Mouse (Mus musculus): ENCODE data around the gene Adam11.

Gene Adam11

GRCm38 (mm10) chr11:102778597-102778996 is 17.4 kb downstream of the Adam11 start:
- DNase-seq (ENCODE audit: low read depth, low spot score) = no peak

DNA sequence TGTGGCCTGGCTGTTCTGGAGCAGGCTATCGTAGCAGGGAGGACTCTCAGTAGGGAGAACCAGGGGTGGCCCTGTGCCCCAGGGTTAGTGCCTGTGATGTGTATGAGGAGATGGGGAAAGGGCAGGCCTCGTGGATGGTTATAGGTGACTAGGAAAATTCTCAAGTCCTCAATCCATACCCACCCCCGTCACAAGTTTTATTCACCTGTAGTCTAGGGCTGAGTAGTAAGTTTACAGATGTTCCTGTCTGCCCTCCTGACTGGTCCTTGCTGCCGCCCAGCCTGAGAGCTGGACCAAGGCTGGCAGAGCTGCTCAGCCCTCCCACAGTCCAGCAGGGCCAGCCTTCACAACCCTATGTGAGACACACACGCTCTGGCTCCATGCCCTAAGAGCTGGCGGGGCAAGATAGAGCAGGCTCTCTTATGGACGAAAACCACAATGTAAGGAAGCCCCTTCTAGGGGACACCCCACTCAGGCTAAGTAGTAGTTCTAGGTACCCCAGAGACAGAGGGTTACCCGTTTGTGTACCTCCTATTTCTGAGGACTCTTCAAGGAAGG is 17.9 kb downstream of the Adam11 start:
- DNase-seq (ENCODE audit: low read depth, low spot score) = no peak

DNA sequence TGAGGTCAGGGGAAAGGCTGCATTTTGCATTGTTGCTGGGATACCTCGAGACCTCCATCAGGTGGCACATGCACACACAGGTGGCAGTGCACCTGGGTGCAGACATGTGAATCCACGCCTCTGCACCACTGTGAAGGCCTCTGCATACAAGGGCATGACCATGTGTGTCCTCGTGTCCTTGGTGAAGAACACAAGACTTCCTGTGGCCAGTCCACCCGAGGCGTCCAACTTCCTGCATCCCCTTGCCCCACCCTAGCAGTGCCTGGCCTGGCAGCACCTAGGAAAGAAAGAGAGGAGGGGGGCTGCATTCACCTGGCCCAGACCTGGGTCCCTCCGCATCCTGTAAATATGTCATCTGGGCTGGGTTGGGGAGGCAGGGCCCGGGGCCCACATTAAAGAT is 18.6 kb downstream of the Adam11 start:
- DNase-seq (ENCODE audit: low read depth, low spot score) = no peak

- DNase-seq (ENCODE audit: low read depth, low spot score) = no peak
These were observed 19.2 kb downstream of the Adam11 start for GRCm38 (mm10) chr11:102780271-102780985.

DNA sequence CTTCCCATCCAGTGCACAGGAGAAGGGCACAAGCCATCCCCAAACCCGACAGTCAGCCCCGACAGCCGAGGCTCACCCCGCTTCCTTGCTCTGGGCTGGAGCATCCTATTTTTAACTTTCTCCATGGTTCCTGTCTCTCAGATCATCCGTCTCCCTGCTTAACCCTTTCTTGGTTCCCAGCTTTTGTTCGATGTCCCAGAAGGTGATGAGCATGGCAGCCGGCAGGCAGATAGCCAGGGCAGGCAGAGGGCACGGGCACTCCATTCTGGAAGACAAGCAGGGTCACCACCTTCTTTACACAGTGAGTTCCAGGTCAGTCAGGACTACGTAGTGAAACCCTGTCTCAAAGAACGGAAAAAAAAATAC is 19.7 kb downstream of the Adam11 start:
- no peak for DNase-seq (ENCODE audit: low read depth, low spot score)

DNA sequence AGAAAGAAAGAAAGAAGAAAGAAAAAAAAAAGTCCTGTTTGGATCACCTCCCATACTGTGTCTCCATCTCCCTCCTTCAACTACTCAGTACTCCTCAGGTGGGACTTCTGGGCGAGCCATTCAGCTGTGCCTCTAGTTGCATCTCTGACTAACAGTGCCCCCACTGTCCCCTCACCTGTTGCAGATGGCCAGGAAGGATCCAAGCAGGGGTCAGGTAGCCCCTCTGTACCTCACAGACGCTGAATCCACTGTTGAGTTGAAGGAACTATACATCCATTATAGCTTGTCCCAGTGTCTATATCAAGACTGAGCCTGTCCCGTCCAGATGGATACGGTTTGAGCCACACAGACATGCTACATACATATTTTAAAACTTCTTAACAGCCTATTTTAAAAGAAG is 20.3 kb downstream of the Adam11 start:
- no peak for DNase-seq (ENCODE audit: low read depth, low spot score)

DNA sequence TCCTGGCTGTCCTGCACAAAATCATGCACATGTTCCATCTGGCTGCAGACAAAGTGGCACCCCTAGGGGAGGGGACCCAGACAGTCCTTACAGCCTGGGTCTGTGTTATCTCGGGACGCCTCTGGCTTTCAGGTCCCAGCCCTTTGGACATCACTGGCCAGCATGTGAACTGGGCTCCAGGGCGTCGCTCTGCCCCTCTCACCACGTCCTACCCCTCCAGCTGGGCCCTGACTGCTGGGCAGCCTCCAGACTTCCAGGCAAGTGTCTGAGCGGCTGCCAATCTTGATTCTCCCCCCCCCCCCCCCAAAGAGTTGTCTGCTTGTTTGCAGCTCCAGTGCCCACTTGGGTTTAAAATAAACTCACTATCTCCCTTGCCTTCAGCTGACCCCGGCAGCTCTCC is 22.2 kb downstream of the Adam11 start:
- DNase-seq (ENCODE audit: low read depth, low spot score) = no peak

GRCm38 (mm10) chr11:102787688-102788177 is 26.5 kb downstream of the Adam11 start:
- no peak for DNase-seq (ENCODE audit: low read depth, low spot score)

- no peak for DNase-seq (ENCODE audit: low read depth, low spot score)
These were observed 30.6 kb downstream of the Adam11 start for GRCm38 (mm10) chr11:102791682-102792445.

DNA sequence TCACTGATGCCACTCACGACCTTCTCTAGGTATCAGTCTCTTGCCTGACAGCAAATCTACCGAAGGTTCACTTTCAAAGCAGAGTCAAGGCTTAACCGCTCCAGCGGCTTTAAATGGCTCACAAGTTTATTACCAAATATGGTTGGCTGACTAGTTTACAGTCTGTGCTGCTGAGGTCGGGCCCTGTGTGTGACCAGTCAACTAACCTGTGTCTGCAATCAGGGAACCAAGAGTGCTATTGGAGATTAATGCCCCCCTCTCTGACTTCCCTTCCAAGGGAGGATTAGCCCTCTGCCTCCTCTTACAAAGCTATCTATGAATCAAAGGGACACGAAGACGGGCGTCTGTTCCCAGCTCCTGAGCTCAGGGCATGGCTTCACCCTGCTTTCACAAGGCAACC is 32.9 kb downstream of the Adam11 start:
- DNase-seq (ENCODE audit: low read depth, low spot score) = no peak

- no peak for DNase-seq (ENCODE audit: low read depth, low spot score)
These were observed 42.2 kb downstream of the Adam11 start for GRCm38 (mm10) chr11:102803453-102803852.

DNA sequence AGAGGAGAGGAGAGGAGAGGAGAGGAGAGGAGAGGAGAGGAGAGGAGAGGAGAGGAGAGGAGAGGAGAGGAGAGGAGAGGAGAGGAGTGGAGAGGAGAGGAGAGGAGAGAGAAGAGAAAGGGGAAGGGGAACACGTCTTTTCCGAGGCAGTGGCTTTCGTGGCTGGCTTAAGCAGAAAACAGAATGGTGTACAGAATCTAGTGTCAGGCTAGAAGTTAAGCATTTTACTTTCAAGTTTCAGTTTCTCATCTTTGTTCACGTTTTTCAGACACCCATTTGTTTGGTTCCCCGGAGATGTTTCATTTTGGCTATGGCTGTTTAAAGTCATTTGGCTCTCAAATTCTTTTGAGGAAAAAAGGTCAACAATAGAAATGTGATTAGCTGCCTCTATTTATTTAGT is 47.0 kb downstream of the Adam11 start:
- DNase-seq (ENCODE audit: low read depth, low spot score) = no peak

- DNase-seq (ENCODE audit: low read depth, low spot score) = no peak
These were observed 49.7 kb downstream of the Adam11 start for GRCm38 (mm10) chr11:102810721-102811485.

- no peak for DNase-seq (ENCODE audit: low read depth, low spot score)
These were observed 53.6 kb downstream of the Adam11 start for GRCm38 (mm10) chr11:102814881-102815280.

GRCm38 (mm10) chr11:102818121-102819020 is 57.1 kb downstream of the Adam11 start:
- no peak for DNase-seq (ENCODE audit: low read depth, low spot score)

GRCm38 (mm10) chr11:102819021-102819782 is 58.0 kb downstream of the Adam11 start, which contains the start of gene Gjc1:
Gene Gjc1, minus strand, starts transcription at chr11:102819700.
- DNase-seq (ENCODE audit: low read depth, low spot score) = peak; percentile 58

DNA sequence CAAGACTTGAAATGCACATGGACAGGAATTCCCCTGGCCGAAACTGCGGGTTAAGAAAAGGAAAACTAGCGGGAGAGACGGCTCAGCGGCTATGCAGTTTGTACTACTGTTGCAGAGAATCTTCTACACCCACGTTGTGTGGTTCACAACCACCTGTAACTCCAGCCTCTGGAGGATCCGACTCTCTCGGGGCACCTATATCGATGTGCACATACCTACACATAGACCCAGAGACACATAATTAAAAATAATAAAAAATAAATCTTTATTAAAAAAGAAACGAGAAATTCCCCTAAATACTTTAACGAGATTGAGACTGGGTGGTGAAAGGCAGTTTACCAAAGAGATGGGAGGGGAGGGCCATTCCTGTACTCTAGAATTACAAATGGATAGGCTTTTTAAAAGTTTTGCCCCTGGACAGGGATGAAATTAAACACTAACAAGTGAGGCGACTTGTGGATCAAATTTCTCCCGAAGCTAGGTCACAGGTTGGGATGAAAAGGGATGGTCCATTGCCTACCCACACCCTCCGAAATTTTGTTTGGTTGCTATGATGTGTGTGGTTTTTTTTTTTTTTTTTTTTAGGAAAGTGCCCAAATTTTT is 58.6 kb downstream of the Adam11 start:
- no peak for DNase-seq (ENCODE audit: low read depth, low spot score)

GRCm38 (mm10) chr11:102820432-102820831 is 59.2 kb downstream of the Adam11 start:
- DNase-seq (ENCODE audit: low read depth, low spot score) = no peak

- DNase-seq (ENCODE audit: low read depth, low spot score) = no peak
These were observed 60.0 kb downstream of the Adam11 start for GRCm38 (mm10) chr11:102821231-102821630.

DNA sequence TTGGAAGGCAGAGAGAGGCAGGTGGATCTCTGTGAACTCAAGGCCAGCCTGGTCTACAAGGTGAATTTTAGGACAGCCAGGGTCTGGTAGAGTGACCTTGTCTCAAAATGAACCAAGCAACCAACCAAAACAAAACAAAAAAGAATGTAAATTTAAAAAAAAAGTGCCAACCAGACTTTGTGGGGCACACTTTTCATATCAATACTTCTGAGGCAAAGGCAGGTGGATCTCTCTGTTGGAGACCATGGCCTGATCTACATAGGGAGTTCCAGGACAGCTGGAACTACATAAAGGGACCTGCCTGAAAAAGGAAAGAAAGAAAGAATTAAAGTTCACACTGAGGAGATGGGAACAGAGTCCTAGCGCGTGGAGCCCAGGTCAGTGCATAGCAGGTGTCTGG is 65.2 kb downstream of the Adam11 start:
- no peak for DNase-seq (ENCODE audit: low read depth, low spot score)
